Mouse (Mus musculus): ENCODE measurements around the gene Ddah1.

Gene Ddah1

DNA sequence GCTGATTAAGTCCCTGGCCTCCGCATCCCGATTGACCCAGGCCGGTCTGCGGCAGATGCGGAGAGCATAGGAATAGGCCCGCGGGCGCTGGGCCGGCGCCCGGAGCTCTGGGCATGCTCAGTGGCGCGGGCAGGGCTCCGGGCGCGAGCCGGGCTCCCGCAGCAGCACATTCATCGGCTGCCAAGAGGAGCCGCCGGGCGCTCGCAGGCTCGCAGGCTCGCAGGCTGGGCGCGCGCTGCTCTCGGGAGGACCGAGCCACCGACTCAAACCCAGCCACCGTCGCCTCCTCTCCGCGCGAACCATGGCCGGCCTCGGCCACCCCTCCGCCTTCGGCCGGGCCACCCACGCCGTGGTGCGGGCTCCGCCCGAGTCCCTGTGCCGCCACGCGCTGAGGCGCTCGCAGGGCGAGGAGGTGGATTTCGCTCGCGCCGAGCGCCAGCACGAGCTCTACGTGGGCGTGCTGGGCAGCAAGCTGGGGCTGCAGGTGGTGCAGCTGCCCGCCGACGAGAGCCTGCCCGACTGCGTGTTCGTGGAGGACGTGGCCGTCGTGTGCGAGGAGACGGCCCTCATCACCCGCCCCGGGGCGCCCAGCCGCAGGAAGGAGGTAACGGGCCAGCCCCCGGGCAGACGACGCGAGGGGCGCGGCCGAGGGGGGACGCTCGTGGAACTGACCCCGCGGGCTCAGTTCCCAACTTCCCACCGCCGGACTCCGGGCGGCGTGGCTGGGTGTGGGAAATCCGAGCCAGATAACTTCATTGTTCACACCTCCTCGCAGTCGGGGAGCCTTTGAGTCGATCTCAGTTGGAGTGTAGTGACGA lies at the start of gene Ddah1:
TSS of gene Ddah1 (plus strand) at position 115 of the 818 bp plus-strand sequence.
- DNase-seq: peak; percentile 70 to 83

DNA sequence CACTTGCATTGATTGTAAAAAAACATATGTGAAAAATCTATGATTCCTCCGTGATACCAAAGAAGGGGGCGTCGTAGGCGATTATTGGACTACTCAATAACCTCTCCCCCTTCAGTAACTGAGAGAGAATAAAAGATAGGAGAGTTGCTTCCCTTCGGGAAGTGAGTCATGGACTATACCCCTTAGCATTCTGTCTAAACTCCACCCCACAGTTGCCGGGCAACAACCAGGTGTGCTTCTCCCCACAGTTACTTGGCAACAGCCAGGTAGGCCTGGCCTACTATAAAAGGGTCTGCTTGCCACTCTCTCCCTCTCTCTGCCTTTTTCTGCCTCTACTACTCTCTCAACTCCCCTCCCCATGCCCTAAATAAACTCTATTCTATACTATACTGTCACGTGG lies 42.6 kb upstream of the Ddah1 start:
- no peak for DNase-seq

DNA sequence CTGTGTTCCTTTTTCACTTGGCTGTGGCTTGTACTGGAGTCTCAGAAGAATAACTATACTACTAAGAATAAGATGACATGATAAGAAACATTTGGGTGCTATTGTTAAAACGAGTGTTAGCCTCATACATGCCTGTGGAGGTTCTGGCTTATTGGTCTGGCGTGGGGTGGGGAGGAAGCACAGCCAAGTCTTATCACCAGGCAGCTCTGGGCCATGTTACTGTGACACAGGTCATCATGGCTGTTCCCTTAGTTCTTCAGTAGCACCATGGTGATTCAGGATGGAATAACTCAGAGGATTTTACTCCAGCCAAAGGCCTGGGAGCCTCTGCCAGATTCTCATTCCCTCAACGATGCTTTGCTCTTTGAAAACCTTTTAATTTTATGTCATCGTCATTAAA lies 38.8 kb upstream of the Ddah1 start:
- no peak for DNase-seq

DNA sequence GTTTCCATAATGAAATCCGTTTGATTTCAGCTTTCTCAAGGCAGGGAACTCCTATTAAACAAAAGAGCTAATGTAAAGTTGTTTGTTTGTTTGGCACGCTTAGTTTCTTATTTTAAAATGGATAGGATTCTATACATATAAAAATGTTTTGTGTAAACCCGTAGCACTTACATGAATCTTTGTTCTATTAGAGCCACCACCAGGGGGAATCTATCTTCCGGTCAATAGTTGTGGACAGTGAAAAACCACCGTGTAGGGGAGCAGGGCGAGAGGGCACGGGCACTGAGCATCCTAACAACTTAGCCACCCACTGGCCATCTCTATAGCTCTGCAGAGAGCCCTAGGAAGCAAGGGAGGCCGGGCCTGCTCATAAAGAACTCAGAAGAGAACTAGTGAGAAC lies 33.4 kb upstream of the Ddah1 start:
- no peak for DNase-seq

DNA sequence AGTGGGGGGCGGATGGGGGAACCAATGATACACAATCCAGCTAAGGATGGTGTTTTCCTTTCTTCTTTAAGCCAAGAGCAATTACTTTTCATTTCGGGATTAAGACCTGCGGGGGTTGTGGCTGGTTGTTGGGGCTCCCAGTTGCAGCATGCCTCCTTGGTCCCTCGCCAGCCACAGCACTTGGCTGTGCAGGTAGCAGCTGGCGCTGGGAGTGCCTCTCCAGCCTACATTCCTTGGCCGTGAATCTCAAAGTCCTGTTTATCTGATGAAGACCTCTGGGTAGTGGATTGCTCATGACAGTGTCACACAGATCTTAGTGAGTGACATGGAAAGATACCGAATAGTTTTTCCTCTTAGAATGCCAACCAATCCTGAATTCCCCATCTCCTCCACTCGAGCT lies 30.1 kb upstream of the Ddah1 start:
- DNase-seq: peak; percentile 11 to 14

DNA sequence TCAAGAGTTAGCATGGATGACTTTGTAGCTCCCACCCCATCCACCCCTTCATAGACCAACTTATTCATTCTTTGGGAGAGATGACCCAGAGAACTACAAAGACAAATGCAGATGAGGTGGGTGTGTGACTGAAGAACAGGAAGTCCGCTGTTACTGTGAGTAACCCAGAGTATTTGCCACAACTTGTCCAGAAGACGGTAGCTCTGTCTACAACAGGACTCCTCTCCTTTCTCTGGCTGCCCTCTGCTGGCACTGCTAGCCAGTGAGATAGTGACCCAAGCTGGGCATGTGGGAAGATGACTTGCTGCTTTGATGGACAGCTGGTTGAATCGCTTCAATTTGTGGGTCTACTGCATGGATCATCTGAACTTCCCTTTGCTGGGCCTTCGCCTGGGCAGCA lies 28.9 kb upstream of the Ddah1 start:
- DNase-seq: peak; percentile 29 to 30

DNA sequence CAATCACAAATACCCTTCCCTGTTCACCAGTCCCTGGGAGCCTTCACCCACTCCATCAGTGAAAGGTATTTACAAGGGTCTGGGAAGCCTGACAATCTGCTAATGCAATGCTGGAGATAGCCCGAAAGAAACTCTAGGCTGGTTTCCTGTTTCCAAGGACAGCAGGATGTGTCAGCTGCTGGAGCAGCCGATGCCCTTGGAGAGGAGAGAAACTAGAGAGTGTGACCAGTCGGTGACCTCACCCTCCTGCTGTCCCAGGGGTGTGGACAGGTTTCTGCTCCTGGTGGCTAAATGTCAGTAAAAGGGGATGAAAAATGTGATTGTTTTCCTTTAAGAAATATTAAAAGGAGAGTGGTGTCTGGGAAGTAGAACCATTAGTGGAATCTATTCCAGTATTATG lies 28.4 kb upstream of the Ddah1 start:
- no peak for DNase-seq

DNA sequence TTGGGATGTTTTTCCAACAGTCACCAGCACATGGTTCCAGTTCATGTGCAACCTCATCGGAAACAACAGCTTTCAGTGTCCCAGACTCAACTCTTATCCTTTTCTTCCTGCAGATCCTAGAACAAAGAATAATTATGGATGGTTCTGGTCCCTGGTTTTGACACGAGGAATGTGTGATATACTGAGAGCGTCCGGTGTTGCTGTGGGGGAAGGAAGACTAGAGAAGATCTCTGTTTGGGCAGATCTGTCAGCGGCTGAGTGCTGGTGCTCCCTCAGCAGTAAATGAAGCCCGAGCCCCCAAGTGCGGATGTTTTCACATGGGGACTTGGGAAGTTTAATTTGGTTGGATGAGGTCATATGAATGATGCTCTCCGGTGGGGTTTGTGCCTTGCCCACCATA lies 23.6 kb upstream of the Ddah1 start:
- no peak for DNase-seq

DNA sequence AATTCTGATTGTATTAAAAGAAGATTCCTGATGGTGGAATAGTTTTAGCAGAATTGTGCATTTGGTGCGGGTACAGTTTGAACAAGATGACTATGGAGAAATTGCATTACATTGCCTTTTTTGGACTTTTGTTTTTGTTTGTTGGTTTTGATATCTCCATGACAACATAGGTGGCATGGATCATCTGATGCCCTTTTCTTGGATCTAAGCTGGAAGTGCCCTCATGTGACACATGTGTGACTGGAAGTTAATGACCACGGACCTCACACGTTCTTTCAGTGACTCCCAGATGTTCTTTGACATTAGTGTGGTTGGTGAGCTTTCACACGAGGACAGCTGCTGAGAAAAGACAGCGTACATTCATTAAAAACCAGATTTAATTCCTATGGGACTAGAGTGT lies 21.9 kb upstream of the Ddah1 start:
- DNase-seq: no peak

DNA sequence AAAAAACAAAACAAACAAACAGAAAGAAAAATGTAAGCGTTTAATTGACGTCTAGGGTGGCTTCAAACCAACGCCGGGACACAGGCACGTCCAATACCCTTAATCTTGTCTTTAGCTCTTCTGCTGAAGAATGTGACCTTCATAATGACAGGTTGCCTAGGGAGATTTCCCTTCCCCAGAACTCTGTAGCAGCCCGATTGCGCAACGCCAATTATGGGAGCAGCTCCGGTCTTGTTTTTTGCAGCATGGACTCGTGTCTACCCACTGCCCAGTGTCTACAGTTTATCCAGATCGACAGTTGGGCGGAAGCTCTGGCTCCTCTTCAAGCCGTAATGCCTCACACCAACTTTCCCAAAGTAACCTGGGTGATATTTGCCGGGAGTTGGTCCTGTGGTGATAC lies 19.8 kb upstream of the Ddah1 start:
- no peak for DNase-seq

DNA sequence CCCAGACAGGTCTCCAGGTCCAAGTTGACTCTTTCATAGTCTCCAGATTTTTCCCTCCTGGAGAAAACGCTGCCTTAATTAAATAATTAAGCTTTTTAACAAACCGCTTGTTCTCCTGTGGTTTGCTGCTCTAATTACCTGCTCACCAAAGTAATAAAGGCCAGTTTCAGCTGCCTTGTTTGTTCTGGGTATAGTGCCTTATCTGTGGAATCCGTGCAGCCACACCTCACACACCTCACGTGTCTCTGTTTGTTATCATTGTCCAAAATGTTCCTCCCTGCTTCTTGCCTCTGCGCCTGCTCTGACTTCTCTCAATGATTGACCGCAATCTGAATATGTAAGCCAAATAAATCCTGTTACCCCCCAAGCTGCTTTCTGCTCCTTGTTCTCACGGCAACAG lies 18.6 kb upstream of the Ddah1 start:
- DNase-seq: no peak

DNA sequence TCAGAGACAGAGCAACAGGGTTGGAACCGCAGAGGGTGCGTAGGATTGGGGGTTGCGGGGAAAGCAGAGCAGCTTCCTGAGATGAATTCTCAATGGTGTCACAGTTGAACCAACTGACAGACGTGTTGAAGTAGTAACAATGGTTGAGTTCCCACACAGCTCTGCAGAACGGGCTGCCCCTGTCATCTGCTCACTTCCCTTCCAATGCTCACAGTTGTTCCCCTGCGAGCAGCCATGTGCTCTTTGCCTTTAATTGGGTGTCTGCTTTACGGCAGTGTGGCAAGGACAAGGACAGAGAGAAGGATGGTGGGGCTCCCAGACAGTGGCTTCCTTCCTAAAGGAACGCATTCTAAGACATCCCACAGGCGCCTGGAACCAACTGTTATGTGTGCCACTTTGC lies 15.4 kb upstream of the Ddah1 start:
- no peak for DNase-seq

DNA sequence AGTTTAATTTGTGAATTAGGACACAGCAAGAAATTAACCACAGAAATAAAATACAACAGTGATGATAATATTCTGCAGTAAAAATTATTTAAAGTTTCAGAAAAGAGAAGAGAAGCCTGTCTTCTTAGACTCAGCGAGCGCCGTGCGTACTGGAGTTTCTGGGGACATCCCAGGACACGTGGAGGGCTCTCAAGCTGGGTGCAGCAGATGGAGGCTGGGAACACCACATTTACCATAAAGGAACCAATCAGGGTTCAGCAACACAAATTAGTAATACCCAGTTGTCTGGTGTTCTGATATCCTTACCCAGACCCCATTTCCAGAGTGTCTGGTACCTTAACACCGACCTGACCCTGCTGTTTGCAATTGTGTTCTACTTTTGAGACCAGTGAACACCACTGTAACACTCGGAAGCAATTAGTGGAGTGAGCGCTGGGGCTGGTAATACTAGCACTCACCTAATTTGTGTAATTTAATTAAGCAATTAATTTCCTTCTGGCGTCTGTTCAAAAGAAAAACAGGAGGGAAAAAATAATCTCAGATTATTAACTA lies 14.9 kb upstream of the Ddah1 start:
- no peak for DNase-seq

DNA sequence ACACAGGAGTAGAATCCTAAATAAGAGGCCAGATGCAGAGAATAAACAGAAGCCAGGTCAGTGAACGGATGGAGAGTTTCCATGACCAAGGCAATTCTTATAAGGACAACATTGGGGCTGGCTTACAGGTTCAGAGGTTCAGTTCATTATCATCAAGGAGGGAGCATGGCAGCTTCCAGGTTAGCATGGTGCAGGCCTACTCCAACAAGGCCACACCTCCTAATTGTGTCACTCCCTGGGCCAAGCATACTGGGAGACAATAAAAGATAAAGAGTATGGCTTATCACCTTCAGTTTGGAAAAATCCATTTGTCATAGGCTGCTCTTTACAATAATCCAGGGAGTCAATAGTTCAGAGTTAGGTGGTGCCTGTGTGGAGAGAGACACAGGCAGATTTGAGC lies 9.8 kb upstream of the Ddah1 start:
- no peak for DNase-seq

DNA sequence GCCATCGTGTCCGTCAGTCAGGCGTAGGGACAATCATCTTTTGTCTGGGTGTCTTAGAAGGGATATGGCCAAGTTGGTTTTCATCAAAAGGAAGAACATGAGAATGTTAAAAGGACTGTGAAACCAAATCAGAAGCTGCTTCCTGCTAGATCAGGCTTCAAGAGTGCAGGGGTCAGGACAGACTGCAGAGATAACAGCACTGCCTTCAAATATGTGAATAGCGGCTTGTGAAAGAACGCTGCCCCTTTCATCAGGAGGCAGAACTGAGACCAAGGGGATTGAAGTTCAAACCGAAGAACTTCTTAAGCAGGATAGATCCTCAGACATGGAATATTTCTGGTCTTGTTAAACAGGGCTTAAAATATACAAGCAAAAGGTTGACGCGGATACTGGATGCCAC lies 2.0 kb upstream of the Ddah1 start:
- DNase-seq: no peak

DNA sequence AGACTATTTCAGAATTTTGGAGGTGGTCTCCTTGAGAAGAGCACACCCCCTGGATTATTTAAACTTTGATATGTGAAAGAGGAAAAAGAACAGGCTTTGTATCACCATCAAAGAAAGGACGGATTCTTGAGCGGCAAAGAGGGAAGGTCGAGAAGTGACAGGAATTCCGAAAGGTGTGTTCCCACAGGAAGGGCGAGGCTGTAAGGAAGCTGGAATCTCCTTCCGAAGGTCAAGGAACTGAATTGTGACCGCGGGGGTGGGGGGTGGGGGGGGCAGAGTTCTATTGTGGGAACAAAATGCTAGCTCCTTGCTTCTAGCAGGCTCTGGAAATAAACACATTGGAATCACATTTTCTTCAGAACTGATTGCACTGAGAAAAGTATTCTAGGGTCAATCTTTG lies 1.3 kb upstream of the Ddah1 start:
- no peak for DNase-seq

DNA sequence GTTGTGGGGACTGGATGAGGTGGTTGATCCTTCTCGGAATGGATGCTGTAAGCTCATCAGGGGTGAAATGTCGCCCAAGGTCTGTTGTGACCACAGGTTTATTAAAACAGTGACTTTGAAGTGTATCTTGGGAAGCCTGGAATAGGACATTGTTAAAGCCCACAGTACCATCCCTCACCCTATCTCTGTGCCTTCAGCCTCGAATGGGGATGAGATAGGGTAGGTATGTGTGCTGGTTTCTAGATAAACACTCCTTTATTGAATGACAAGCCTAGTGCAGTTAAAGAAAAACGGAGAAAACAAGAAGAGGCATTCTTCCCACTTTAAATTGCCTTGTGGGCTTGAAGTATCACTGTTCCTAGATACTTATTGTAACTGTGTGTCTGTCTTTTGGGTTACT lies 631 bp upstream of the Ddah1 start:
- no peak for DNase-seq

DNA sequence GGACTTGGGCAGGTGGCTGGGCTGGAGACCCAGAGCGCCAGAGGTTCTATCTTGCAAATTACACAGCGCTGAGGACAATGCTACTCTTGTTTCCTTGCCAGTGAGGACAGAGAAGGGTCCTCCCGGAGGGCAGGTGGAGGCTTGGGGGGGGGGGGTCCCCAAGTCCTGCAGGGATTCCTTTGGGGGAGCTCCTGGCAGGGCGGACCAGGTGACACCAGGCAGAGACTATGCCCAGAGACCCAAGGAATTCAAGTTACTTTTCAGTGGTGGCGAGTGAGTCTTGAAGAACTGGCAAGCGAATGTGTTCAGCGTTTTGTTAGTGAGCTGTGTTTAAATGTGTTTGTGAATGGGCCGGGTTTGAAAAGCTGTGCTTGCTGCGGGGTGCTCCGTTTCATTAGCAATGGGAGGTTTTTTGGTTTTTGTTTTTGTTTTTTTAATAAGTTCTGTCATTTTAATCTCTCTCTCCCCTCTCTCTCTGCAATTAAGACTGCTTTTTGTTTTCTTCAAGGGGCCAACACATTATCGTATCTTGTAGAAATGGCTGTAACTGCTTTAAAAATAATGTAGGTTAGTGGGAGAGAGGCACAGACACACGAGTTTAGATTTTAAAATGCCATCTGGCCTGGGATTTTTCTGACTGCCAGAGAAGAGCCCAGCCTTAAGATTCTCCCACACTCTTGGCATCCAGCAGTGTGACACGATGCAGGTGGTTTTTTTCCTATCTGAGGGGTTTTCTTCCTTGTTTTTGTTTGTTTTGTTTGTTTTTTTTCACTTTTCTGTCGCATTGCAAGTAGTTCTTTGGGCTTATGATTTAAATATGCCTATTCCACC lies 1.1 kb downstream of the Ddah1 start:
- DNase-seq: peak; percentile 28 to 31

DNA sequence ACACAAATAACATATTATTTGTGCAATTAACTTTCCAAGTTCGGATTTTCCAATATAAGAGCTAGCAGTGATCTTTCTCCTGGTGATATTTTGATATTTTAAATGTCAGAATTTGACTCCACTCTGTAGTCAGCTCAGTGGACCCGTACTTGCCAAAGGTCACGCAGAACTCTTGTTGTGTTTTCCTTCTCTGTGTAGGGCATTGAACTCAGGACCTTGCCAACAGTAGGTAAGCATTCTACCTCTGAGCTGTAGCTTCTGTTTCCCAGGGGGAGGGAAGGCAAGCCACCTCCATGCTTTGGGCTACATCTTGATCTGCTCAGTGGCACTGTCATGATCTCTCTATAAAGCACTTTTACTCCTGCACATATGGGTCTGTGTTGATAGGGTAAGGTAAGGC lies 2.1 kb downstream of the Ddah1 start:
- DNase-seq: no peak

DNA sequence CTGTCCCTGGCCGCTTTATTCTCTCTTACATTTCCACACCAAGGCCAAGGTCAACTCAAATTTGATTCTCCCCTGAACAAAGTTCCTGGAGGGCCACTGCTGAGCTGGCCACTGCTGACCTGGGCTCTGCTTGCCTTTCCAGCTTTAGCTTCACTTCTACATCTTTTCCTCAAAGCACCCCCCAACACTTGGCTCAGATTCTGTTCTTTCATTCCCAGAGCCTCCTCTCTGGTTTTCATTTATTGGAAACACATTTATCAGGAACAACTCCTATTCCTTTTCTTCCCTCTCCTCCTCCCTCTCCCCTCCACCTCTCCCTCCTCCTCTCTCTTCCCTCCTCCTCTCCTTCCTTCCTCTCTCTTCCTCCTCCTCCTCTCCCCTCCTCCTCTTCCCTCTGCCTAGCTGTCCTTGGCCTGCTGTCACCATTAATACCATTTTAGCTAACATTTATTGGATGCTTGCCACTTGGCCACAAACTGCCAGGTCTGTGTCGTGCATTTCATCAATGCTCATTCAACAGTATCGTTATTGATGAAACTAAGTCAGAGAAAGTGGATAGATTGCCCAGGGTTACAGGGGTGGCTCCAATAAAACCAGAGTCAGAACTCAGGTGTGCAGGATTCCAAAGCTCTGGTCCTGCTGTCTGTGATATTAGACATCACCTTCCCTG lies 3.2 kb downstream of the Ddah1 start:
- DNase-seq: no peak

DNA sequence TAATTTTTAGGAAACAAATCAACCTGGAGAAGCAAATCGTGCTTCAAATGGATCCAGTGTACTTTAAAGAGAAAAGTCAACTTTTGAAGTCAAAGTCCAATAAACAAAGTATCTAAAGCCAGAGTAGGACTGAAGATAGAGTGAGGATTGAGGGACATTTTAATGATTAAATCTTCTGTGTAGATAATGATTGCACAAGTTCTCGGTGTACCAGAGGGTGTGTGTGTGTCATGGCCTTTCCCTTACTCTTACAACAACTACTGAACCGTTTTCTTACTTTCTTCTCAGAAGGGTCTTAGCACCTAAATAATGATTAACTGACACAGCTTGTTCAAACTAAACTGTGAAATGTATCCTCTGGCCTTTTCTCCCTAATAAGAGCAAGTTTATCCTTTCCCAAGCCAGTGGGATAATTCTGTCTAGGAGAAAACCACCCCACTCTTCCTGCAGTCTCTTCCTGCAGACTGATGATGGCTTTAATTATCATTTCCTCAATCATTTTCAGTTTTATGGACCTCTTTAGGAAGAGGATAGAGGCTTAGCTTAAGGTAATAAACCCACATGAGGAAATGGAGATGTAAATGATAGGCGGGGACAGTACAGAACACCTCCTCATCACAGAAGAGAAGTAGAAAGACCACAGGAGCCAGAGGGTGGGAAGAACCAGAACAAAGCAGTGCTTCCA lies 4.6 kb downstream of the Ddah1 start:
- no peak for DNase-seq

DNA sequence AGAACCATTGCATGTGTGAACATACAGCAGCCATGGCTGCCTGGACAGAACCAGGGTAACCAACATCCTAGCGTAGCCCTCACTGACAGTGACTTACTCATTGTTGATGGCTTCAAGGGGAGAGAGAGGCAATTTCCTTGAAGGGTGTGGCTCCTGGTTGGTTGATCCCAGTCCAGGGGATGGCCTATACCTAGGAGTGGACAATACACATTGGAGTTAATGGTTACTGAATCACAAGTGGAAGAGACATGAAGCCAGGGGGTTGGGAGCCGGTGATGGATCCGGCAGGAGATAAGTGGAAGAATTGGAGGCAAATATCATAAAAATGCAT lies 5.1 kb downstream of the Ddah1 start:
- DNase-seq: no peak

DNA sequence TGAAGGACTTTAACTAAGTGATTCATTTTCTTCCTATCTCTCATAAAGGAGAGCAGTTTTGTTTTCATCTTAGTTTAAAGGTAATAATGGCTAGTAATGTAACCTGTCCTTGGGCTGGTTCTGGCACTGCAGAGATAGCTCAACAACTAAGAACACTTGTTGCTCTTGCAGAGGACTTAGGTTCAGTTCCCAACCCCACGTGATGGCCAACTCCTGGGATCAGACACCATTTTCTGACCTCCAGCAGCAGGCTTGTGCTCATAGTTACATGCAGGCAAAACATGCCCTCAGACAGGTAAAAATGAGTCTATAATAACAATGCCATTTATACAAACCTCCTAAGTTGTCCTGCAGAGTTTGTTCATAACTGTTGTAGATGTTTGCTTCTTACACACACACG lies 5.9 kb downstream of the Ddah1 start:
- no peak for DNase-seq

Measured in cerebellum, postnatal 14 days (tissue).